8 mouse cellular contexts compared by ENCODE assay signal in the genomic region with DNA sequence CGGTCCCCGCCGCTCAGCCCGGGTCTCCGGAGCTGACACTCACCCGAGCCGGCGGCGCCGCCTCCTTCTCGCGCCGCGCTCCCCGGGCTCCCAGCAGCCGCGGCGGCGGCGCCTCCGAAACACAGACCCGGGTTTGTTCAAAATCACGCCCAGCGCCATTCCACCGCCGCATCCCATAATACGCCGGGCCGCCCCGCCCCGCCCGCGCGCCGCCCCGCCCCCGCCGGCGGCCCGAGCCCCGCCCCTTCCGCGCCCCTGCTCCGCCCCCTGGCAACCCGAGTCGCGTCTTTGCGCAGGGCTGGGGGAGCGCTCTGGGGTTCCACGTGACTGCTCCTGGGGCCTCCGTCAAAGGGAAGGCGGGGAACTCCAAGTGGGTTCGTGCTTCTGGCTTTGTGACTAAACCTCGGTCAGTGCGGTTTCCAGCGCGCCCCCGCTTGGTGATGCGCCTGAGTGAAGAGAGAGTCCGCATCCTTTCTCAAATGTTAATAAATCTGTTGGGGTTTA. TPM values are rescaled to one million over a fixed set of nuclear protein-coding genes. Genes with fewer than 3 reads are reported as not detected.
A peak's percentile ranks its signal among the peaks of the same experiment; 100 is the strongest.
DNase-seq lines count a peak whose midpoint lies in the region; ATAC-seq and TF ChIP-seq lines count a peak whose summit lies in the region.

A gene (minus strand): TSS at position 182 of the 504 bp plus-strand sequence.

- peak within 1 kb of the TSS; percentile 72 for H3K27ac ChIP-seq in hindbrain, embryonic 12.5 days

- TF ChIP-seq CTCF in Patski (IDR thresholded peaks at IDR 0.05): peak; percentile 34

- H3K27me3 ChIP-seq in Patski: no peaks in the 10 kb centered on the region
- H3K27me3 ChIP-seq in hindbrain, embryonic 12.5 days: no peaks in the 10 kb centered on the region

- H3K4me1 ChIP-seq in hindbrain, embryonic 12.5 days: peaks cover 19% of the 10 kb centered on the region

- H3K9me3 ChIP-seq in hindbrain, embryonic 12.5 days (replicated peaks): no peaks in the 10 kb centered on the region

- peak within 1 kb of the TSS; percentile 61 for H3K9ac ChIP-seq in hindbrain, embryonic 12.5 days

- WGBS in hindbrain, embryonic 12.5 days: 2% methylated on average over 55 of the region's 60 CpGs

- in situ Hi-C loops in Patski (cut with MboI; ENCODE audit: low pct_unique_long_range_greater_than_20kb): no loop called here

- POLR2A ChIA-PET in Patski (lab: Charles Lee): interaction anchor here (1.0 kb wide), 1 partner anchor 18 kb away, joined by 3 read pairs; no protein-coding TSS in a partner anchor

- no peak for DNase-seq in Patski (ENCODE audit: low read depth, low spot score)
- DNase-seq in cerebellum, postnatal 10 days: peak; percentile 94 to 96
- peak; percentile 88 for DNase-seq in frontal cortex, postnatal 10 days (ENCODE audit: low spot score in 2 of 2)
- peak; percentile 73 to 76 for DNase-seq in layer of hippocampus, postnatal 25 days (ENCODE audit: extremely low spot score in 1 of 2, low spot score in 1 of 2)
- DNase-seq in lung, postnatal 14 days: peak; percentile 88
- peak; percentile 86 for DNase-seq in ovary, postnatal 36 days (ENCODE audit: low spot score)
- DNase-seq in thymus, postnatal 14 days: peak; percentile 93

- H3K36me3 ChIP-seq in hindbrain, embryonic 12.5 days: no peaks in the 10 kb centered on the region

- peak; percentile 54 for ATAC-seq in Patski
- peak; percentile 94 for ATAC-seq in hindbrain, embryonic 12.5 days (ENCODE audit: low FRiP score)

- CTCF ChIA-PET in Patski (lab: Charles Lee): no interaction called here

- peak within 1 kb of the TSS; percentile 76 for H3K4me2 ChIP-seq in hindbrain, embryonic 12.5 days (replicated peaks)

- peak within 1 kb of the TSS; percentile 79 for H3K4me3 ChIP-seq in hindbrain, embryonic 12.5 days

RNA-seq across cellular contexts. Expression of the gene that starts here (rescaled TPM):
- polyA plus RNA-seq in Patski (2021): 11.8 TPM
- 14.1 and 14.4 TPM in 2 replicates for polyA plus RNA-seq in hindbrain, embryonic 12.5 days (2016; fragmentation: Nextera tagmentation; extraction: Ambion mirVana)
- 10 to 100 TPM; 14.5 to 16.0 TPM for total RNA-seq in layer of hippocampus, postnatal 25 days (2021)
